Mouse (Mus musculus): ENCODE data around the gene Inka2. TPM values are rescaled to one million over a fixed set of nuclear protein-coding genes. Genes with fewer than 3 reads are reported as not detected.

Gene Inka2
- polyA plus RNA-seq, 1 experiment from 2014 or later, result 0.36 TPM

- DNase-seq (ENCODE audit: low spot score) (no peak), ATAC-seq (replicated peaks; ENCODE audit: low FRiP score) (peak; percentile 79)
- no peak overlapping the region for H3K4me2 ChIP-seq
These were observed 64.1 kb downstream of the Inka2 start for GRCm38 (mm10) chr3:105768529-105768928.

DNA sequence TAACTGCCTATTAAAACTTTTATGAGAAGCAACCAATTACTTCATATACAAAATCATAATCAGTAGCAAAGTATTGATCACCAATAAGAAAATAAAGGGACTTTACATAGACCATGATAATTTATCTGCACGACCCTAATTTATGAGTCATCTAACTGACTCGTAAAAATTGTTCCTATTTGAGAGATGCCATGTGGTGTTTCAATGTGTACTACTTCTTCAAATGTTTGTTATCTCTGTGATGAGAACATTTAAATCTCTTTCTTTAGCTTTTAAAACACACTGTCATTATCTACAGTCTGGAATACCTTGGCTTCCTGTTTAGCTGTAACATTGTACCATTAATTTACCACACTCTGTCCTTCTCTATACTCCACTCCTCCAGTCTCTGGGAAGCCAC lies 65.0 kb downstream of the Inka2 start:
- no peak for DNase-seq (ENCODE audit: low spot score)

More at GRCm38 (mm10) chr3:105768529-105768928, 64.1 kb downstream of the Inka2 start:
- Histone ChIP-seq H3K9ac (ENCODE audit: low read depth, low read length) (no peak overlapping the region), H3K4me1 (replicated peaks; ENCODE audit: control insufficient read depth, insufficient read depth, low read length) (peaks cover 17% of the 10 kb centered on the region), H3K27me3 (replicated peaks; ENCODE audit: control insufficient read depth, insufficient read depth, low read length) (no peaks in the 10 kb centered on the region), H3K36me3 (ENCODE audit: control insufficient read depth, insufficient read depth, low read length) (0 out of 2 replicates have a peak, but pooled peaks cover 2% of the 10 kb centered on the region), H3K27ac (ENCODE audit: low read depth, low read length) (no peak overlapping the region), H3K4me3 (ENCODE audit: low read depth, low read length) (no peak overlapping the region), H3K9me3 (ENCODE audit: control insufficient read depth, low read length) (no peaks in the 10 kb centered on the region)
- WGBS, result 42% methylated on average over 6 of the region's 6 CpGs

More for the DNA sequence above, 65.0 kb downstream of the Inka2 start:
- WGBS, result 55% methylated on average over 2 of the region's 2 CpGs
- Histone ChIP-seq H3K4me3 (ENCODE audit: low read depth, low read length) (no peak overlapping the region), H3K4me2 (no peak overlapping the region), H3K27me3 (replicated peaks; ENCODE audit: control insufficient read depth, insufficient read depth, low read length) (no peaks in the 10 kb centered on the region), H3K27ac (ENCODE audit: low read depth, low read length) (no peak overlapping the region), H3K9me3 (ENCODE audit: control insufficient read depth, low read length) (no peaks in the 10 kb centered on the region), H3K4me1 (replicated peaks; ENCODE audit: control insufficient read depth, insufficient read depth, low read length) (peaks cover 14% of the 10 kb centered on the region), H3K9ac (ENCODE audit: low read depth, low read length) (no peak overlapping the region), H3K36me3 (ENCODE audit: control insufficient read depth, insufficient read depth, low read length) (0 out of 2 replicates have a peak, but pooled peaks cover 2% of the 10 kb centered on the region)
- ATAC-seq (replicated peaks; ENCODE audit: low FRiP score), result no peak

Other genes starting within 250 kb of the Inka2 start
- gene Ddx20, start 17.0 kb upstream of the Inka2 start, polyA plus RNA-seq (2014; fragmentation: Nextera tagmentation; extraction: Ambion mirVana), result 41.0 and 45.9 TPM in 2 replicates
- 114 and 121 TPM in 2 replicates for gene Rap1a, start 96.7 kb downstream of the Inka2 start, polyA plus RNA-seq (2014; fragmentation: Nextera tagmentation; extraction: Ambion mirVana)
- gene Adora3, start 166.3 kb downstream of the Inka2 start, polyA plus RNA-seq (2014; fragmentation: Nextera tagmentation; extraction: Ambion mirVana), result 0.36 and 0.92 TPM in 2 replicates
- 0.26 and 0.27 TPM in 2 replicates for gene Tmigd3, start 166.3 kb downstream of the Inka2 start, polyA plus RNA-seq (2014; fragmentation: Nextera tagmentation; extraction: Ambion mirVana)
- gene I830077J02Rik, start 228.1 kb downstream of the Inka2 start, polyA plus RNA-seq (2014; fragmentation: Nextera tagmentation; extraction: Ambion mirVana), result 5.6 and 5.9 TPM in 2 replicates